Mouse (Mus musculus) myocyte (in vitro differentiated cells): ENCODE data around the gene Olfr465-ps1. TPM values are rescaled to one million over a fixed set of nuclear protein-coding genes. Genes with fewer than 3 reads are reported as not detected.

Experiments used
- H3K27me3 ChIP-seq: one replicate; pipeline ENCODE4 v1.6.1; 2011; ENCODE audit not compliant: control insufficient read depth, insufficient read depth, insufficient read length
- H3K36me3 ChIP-seq: one replicate; pipeline ENCODE4 v1.6.1; 2011; ENCODE audit not compliant: control insufficient read depth, insufficient read depth
- H3K4me2 ChIP-seq: one replicate; pipeline ENCODE4 v1.6.1; 2011; ENCODE audit warnings: low read depth, control low read depth
- H3K4me3 ChIP-seq: one replicate; pipeline ENCODE4 v1.5.1; 2011; ENCODE audit warnings: mild to moderate bottlenecking, control low read depth, moderate library complexity
- H3K79me2 ChIP-seq: one replicate; pipeline ENCODE4 v1.6.1; 2011; ENCODE audit not compliant: control insufficient read depth, insufficient read depth
- H3ac ChIP-seq: one replicate; pipeline ENCODE4 v1.6.1; 2011; ENCODE audit not compliant: control insufficient read depth, insufficient read length
- CEBPB ChIP-seq: IDR thresholded peaks from 2 replicates; pipeline ENCODE4 v1.6.1; 2011; ENCODE audit warnings: mild to moderate bottlenecking, moderate library complexity; ENCODE audit not compliant: poor library complexity, insufficient read depth, severe bottlenecking
- E2F4 ChIP-seq: IDR thresholded peaks from one replicate; pipeline ENCODE4 v1.6.1; 2011; ENCODE audit warnings: mild to moderate bottlenecking, control low read depth, moderate library complexity; ENCODE audit not compliant: insufficient read depth
- MAX ChIP-seq: IDR thresholded peaks from one replicate; pipeline ENCODE4 v1.6.1; 2011; ENCODE audit warnings: low read depth, mild to moderate bottlenecking, control low read depth
- MYOD1 ChIP-seq, 3 experiments: IDR thresholded peaks; one replicate each; pipeline ENCODE4 v1.6.1; 2011; ENCODE audit warnings: control low read depth in 2 of 3, low read depth in 2 of 3, mild to moderate bottlenecking in 2 of 3, moderate library complexity in 1 of 3; ENCODE audit not compliant: insufficient read length in 2 of 3, control insufficient read depth in 1 of 3
- MYOG ChIP-seq, 3 experiments: IDR thresholded peaks; one replicate each; pipeline ENCODE4 v1.6.1; 2011; ENCODE audit warnings: control low read depth in 2 of 3, low read depth in 2 of 3, mild to moderate bottlenecking in 2 of 3; ENCODE audit not compliant: insufficient read length in 2 of 3, control insufficient read depth in 1 of 3, insufficient read depth in 1 of 3
- POLR2A ChIP-seq: IDR thresholded peaks from one replicate; pipeline ENCODE4 v1.6.1; 2011; ENCODE audit warnings: low read depth, mild to moderate bottlenecking, control low read depth, moderate library complexity; ENCODE audit not compliant: insufficient read length
- POLR2AphosphoS2 ChIP-seq: IDR thresholded peaks from one replicate; pipeline ENCODE4 v1.6.1; 2011; ENCODE audit warnings: low read depth, control low read depth; ENCODE audit not compliant: insufficient read length
- REST ChIP-seq: IDR thresholded peaks from one replicate; pipeline ENCODE4 v1.6.1; 2011; ENCODE audit warnings: mild to moderate bottlenecking, control low read depth, moderate library complexity; ENCODE audit not compliant: insufficient read depth, insufficient read length
- SRF ChIP-seq: IDR thresholded peaks from one replicate; pipeline ENCODE4 v1.6.1; 2011; ENCODE audit warnings: low read depth; ENCODE audit not compliant: control insufficient read depth, insufficient read length
- TCF12 ChIP-seq: IDR thresholded peaks from one replicate; pipeline ENCODE4 v1.6.1; 2011; ENCODE audit warnings: mild to moderate bottlenecking, control low read depth; ENCODE audit not compliant: poor library complexity, insufficient read depth, severe bottlenecking
- TCF3 ChIP-seq: IDR thresholded peaks from one replicate; pipeline ENCODE4 v1.6.1; 2011; ENCODE audit warnings: low read depth, control low read depth; ENCODE audit not compliant: insufficient read length
- USF1 ChIP-seq: IDR thresholded peaks from one replicate; pipeline ENCODE4 v1.6.1; 2011; ENCODE audit warnings: low read depth, mild to moderate bottlenecking, control low read depth, moderate library complexity
- polyA plus RNA-seq: library from polyadenylated mRNA; unstranded; fragments of >200 nt; fragmentation: generic; extraction: Trizol; gene quantifications from one replicate; pipeline ENCODE4 v1.2.1, GENCODE M21; 2012; ENCODE audit warnings: missing spikeins

The Olfr465-ps1 gene
- polyA plus RNA-seq, 1 experiment, result not detected

DNA sequence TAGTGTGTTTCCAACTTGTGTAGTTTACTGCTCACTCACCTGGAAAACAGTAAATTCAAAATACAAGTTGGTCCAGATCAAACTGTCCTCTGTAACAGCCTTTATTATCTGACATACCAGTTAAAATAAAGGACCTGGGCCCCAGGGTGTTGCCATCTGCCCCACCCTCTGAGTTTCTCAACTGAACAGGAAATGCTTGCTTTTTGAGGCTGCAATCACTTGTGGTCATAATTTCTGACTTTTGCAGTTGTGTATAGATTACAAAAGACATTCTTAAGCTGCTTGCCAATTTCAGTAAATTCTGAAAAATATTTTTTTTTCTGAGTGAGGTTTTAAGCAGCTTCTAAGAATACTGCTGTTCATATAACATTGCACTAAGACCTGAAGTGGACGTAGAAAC is 15.8 kb upstream of the Olfr465-ps1 start:
- no peaks in the 10 kb centered on the region for H3K36me3 ChIP-seq
- no peaks in the 10 kb centered on the region for H3K79me2 ChIP-seq
- no peak for TF ChIP-seq POLR2AphosphoS2
- TF ChIP-seq POLR2A, result no peak
- TF ChIP-seq CEBPB, result no peak
- TF ChIP-seq TCF3, result no peak
- TF ChIP-seq MAX, result no peak
- no peak for TF ChIP-seq E2F4
- TF ChIP-seq TCF12, result no peak
- no peak for TF ChIP-seq REST
- TF ChIP-seq USF1, result no peak
- no peak for TF ChIP-seq MYOD1 (IDR thresholded peaks at IDR 0.05; ENCODE audit: control insufficient read depth in 1 of 3, insufficient read length in 2 of 3, low read depth in 2 of 3)
- no peak for TF ChIP-seq SRF
- TF ChIP-seq MYOG (IDR thresholded peaks at IDR 0.05; ENCODE audit: control insufficient read depth in 1 of 3, insufficient read depth in 1 of 3, insufficient read length in 2 of 3, low read depth in 2 of 3), result no peak
- H3K4me2 ChIP-seq, result no peak overlapping the region
- H3K27me3 ChIP-seq, result no peaks in the 10 kb centered on the region
- no peak overlapping the region for H3K4me3 ChIP-seq
- no peak overlapping the region for H3ac ChIP-seq

- TF ChIP-seq POLR2AphosphoS2 (no peak), SRF (no peak)
- Histone ChIP-seq H3K79me2 (no peaks in the 10 kb centered on the region), H3K27me3 (no peaks in the 10 kb centered on the region), H3K36me3 (no peaks in the 10 kb centered on the region), H3ac (no peak overlapping the region), H3K4me3 (no peak overlapping the region), H3K4me2 (no peak overlapping the region)
Measured at GRCm38 (mm10) chr13:65127063-65127847, 10.6 kb upstream of the Olfr465-ps1 start.

DNA sequence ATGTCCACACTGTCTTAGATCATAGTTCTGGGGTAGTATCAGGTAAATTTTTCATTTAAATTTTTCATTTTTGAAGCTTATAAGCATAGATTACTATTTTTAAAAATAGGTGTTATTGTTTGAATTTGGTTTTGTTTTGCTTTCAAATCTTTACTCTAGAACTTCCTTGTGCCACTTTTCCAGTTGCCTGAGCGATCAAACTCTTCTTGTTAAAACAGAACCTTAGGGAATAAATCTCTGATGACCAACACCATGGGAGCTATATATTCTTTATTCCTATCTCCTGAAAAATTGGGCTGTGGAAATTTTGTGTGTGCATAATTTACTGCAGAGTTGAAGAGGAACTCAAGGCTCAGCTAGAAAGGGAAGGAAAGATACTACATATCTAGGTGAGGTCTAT is 12.1 kb downstream of the Olfr465-ps1 start, which contains the start of gene Olfr466:
Olfr466 (plus strand) TSS at position 301 of the 400 bp plus-strand sequence.
- TF ChIP-seq MYOD1 (IDR thresholded peaks at IDR 0.05; ENCODE audit: control insufficient read depth in 1 of 3, insufficient read length in 2 of 3, low read depth in 2 of 3) (no peak), E2F4 (no peak), MYOG (IDR thresholded peaks at IDR 0.05; ENCODE audit: control insufficient read depth in 1 of 3, insufficient read depth in 1 of 3, insufficient read length in 2 of 3, low read depth in 2 of 3) (no peak), TCF12 (no peak), POLR2A (no peak), POLR2AphosphoS2 (no peak), REST (no peak), MAX (no peak)
- Histone ChIP-seq H3K79me2 (no peaks in the 10 kb centered on the region), H3K4me2 (no peak within 1 kb of the TSS), H3K36me3 (no peaks in the 10 kb centered on the region), H3K27me3 (no peaks in the 10 kb centered on the region), H3K4me3 (no peak within 1 kb of the TSS), H3ac (no peak within 1 kb of the TSS)

DNA sequence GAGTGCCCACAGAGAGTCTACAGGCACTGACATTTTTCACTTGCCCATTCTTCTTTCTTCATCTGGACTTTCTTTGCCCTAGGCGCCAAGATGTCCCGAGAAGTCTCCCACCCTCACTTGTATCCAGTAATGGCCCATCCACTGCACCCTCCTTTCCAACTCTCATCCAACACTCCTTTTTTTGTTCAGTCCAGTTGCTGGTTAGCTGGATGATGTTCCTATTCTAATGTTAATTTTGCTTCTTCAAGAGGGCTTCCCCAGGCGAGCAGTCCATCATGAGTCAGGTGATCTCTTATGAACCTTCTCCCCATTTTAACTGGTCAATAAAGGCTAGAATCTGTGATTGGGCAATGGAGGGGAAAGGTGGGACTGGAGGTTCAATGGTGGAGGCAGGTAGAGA is 36.2 kb downstream of the Olfr465-ps1 start:
- H3ac ChIP-seq, result no peak overlapping the region
- H3K36me3 ChIP-seq, result no peaks in the 10 kb centered on the region
- no peak overlapping the region for H3K4me3 ChIP-seq
- no peak overlapping the region for H3K4me2 ChIP-seq
- TF ChIP-seq REST (no peak), POLR2A (no peak), E2F4 (no peak), MAX (no peak), MYOG (IDR thresholded peaks at IDR 0.05; ENCODE audit: control insufficient read depth in 1 of 3, insufficient read depth in 1 of 3, insufficient read length in 2 of 3, low read depth in 2 of 3) (no peak), CEBPB (no peak)
- no peaks in the 10 kb centered on the region for H3K79me2 ChIP-seq
- H3K27me3 ChIP-seq, result no peaks in the 10 kb centered on the region

- no peak overlapping the region for H3ac ChIP-seq
- H3K27me3 ChIP-seq, result no peaks in the 10 kb centered on the region
- H3K36me3 ChIP-seq, result no peaks in the 10 kb centered on the region
- H3K4me3 ChIP-seq, result no peak overlapping the region
- H3K4me2 ChIP-seq, result no peak overlapping the region
- no peak for TF ChIP-seq USF1
- no peaks in the 10 kb centered on the region for H3K79me2 ChIP-seq
Measured at GRCm38 (mm10) chr13:65175734-65176471, 38.0 kb downstream of the Olfr465-ps1 start.
